ENCODE assay signal across 24 mouse cellular contexts in genomic region chr2:67658091-67658490, GRCm38 (mm10).
"Had no signal": no experiment of that assay in that cellular context is flagged by ENCODE, and none has a peak within 500 bp of the region (broad histone marks: within the 10 kb centered on the region; RNA-seq: fewer than 3 reads in every experiment).

No protein-coding gene starts in this region.

- DNase-seq: kidney, adult 8-10 months; kidney, postnatal 10 days; kidney, postnatal 36 days; layer of hippocampus, adult 9-11 months; layer of hippocampus, postnatal 36 days; liver; lung, adult 18-20 months; lung, postnatal 10 days; lung, postnatal 36 days; thymus, adult 2 months; thymus, postnatal 14 days; thymus, postnatal 4 days had no signal

- H3K36me3 ChIP-seq: kidney, embryonic 15.5 days; limb, embryonic 10.5 days; limb, embryonic 13.5 days; liver, embryonic 12.5 days; liver, embryonic 15.5 days; lung, embryonic 15.5 days; midbrain, embryonic 10.5 days; midbrain, embryonic 13.5 days; neural tube, embryonic 13.5 days had no signal

- H3K27ac ChIP-seq: kidney, embryonic 15.5 days; limb, embryonic 10.5 days; limb, embryonic 13.5 days; liver, embryonic 12.5 days; liver, embryonic 15.5 days; lung, embryonic 15.5 days; midbrain, embryonic 10.5 days; midbrain, embryonic 13.5 days; neural tube, embryonic 13.5 days had no signal

- H3K4me3 ChIP-seq: kidney, embryonic 15.5 days; limb, embryonic 10.5 days; limb, embryonic 13.5 days; liver, embryonic 12.5 days; liver, embryonic 15.5 days; lung, embryonic 15.5 days; megakaryocyte, embryonic 14.5 days; midbrain, embryonic 10.5 days; midbrain, embryonic 13.5 days; myocyte; neural tube, embryonic 13.5 days had no signal

- H3K9ac ChIP-seq: kidney, embryonic 15.5 days; limb, embryonic 13.5 days; liver, embryonic 12.5 days; liver, embryonic 15.5 days; lung, embryonic 15.5 days; midbrain, embryonic 13.5 days; neural tube, embryonic 13.5 days had no signal

- H3K27me3 ChIP-seq: kidney, embryonic 15.5 days; limb, embryonic 13.5 days; liver, embryonic 12.5 days; liver, embryonic 15.5 days; lung, embryonic 15.5 days; megakaryocyte, embryonic 14.5 days; midbrain, embryonic 13.5 days; neural tube, embryonic 13.5 days had no signal

- ATAC-seq: liver, embryonic 12.5 days; midbrain, embryonic 13.5 days; midbrain, embryonic 16.5 days had no signal

- H3K4me1 ChIP-seq: kidney, embryonic 15.5 days; limb, embryonic 10.5 days; liver, embryonic 12.5 days; liver, embryonic 15.5 days; lung, embryonic 15.5 days; megakaryocyte, embryonic 14.5 days; midbrain, embryonic 10.5 days; midbrain, embryonic 13.5 days had no signal

- H3K4me2 ChIP-seq: kidney, embryonic 15.5 days; limb, embryonic 13.5 days; liver, embryonic 12.5 days; liver, embryonic 15.5 days; lung, embryonic 15.5 days; midbrain, embryonic 13.5 days; neural tube, embryonic 13.5 days had no signal

- H3K9me3 ChIP-seq: kidney, embryonic 15.5 days; limb, embryonic 10.5 days; limb, embryonic 13.5 days; liver, embryonic 12.5 days; liver, embryonic 15.5 days; lung, embryonic 15.5 days; megakaryocyte, embryonic 14.5 days; midbrain, embryonic 10.5 days; midbrain, embryonic 13.5 days; neural tube, embryonic 13.5 days had no signal
